Mouse (Mus musculus): ENCODE measurements around the gene Tmem199. TPM values are rescaled to one million over a fixed set of nuclear protein-coding genes. Genes with fewer than 3 reads are reported as not detected.

The Tmem199 gene
- total RNA-seq (2014; rRNA removed; ENCODE audit: low replicate concordance) (13.1 and 29.9 TPM in 2 replicates), polyA plus RNA-seq (2015; fragmentation: Nextera tagmentation; extraction: Ambion mirVana) (35.0 and 36.4 TPM in 2 replicates)

DNA sequence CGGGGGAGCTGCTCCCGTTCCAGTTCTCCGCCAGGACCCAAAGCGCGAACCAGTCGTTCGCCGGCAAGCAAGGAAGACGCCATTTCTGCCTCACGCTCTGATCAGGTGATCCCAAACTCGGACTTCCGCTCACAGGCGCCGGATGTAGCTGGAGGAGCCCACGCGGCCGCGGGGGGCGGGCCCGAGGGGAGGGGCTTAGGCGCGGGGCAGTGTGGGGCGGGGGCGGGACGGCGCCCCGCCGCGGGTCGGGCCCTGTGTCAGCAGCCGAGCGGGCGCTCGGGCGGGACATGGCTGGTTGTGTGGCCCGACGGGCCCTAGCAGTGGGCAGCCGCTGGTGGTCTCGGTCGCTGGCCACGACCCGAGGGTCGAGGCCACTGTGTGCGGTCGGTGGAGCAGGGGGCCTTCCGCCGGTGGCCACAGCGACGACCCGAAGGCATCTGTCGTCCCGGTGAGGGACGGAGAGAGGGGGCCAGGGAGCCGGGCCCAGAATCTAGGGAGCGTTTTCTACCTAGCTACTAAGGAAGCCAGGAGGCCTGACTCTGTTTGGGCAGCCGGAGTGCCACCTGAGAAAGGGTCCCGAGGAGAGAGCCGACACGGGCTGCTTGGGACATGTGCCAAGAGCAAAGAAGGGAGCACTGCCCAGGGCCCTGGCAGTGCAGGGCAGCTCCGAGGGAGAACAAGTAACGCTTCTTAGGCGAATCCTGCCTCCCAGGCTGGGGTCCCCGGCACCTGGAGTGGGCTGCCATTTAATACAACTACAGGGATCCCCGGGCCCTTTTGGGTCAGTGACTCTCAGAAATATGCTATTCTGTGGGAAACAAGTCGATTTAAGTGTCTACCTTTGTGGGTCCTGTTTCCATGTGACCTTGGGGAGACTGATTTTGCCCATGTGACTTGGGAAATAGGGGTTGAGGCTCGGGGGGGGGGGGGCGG is at the start of gene Tmem199, which contains the start of gene Poldip2:
Tmem199 (minus strand) TSS at position 148 of the 933 bp plus-strand sequence.
Poldip2 (plus strand) TSS at position 169 of the 933 bp plus-strand sequence.
- under 1% methylated on average over 65 of the region's 67 CpGs for WGBS
- peaks cover 50% of the 10 kb centered on the region for H3K36me3 ChIP-seq (replicated peaks; ENCODE audit: control insufficient read depth, insufficient read depth, low read length)

GRCm38 (mm10) chr11:78560447-78560846 is 48.5 kb upstream of the Tmem199 start:
- Histone ChIP-seq H3K4me2 (ENCODE audit: low read depth, low read length) (no peak overlapping the region), H3K27me3 (ENCODE audit: control insufficient read depth, insufficient read depth, low read length) (no peaks in the 10 kb centered on the region), H3K4me3 (ENCODE audit: low read depth, low read length) (no peak overlapping the region), H3K36me3 (replicated peaks; ENCODE audit: control insufficient read depth, insufficient read depth, low read length) (peaks cover 1% of the 10 kb centered on the region; the same call in 1 of the 2 replicates), H3K9ac (replicated peaks; ENCODE audit: low read depth, low read length) (no peak overlapping the region), H3K27ac (ENCODE audit: low read depth) (no peak overlapping the region), H3K4me1 (ENCODE audit: control insufficient read depth, insufficient read depth) (peaks cover 2% of the 10 kb centered on the region; the same call in 1 of the 2 replicates), H3K9me3 (replicated peaks; ENCODE audit: control insufficient read depth, low read length) (no peaks in the 10 kb centered on the region)
- DNase-seq (ENCODE audit: low spot score) = peak; percentile 83
- peak; percentile 93 for TF ChIP-seq CTCF (IDR thresholded peaks at IDR 0.05; ENCODE audit: low read depth)
- no peak for TF ChIP-seq EP300 (IDR thresholded peaks at IDR 0.05; ENCODE audit: low read depth)
- peak; percentile 52; the same call in 1 of the 2 replicates for ATAC-seq (ENCODE audit: insufficient read depth, low read depth)
- 7% methylated on average over 4 of the region's 4 CpGs for WGBS

More for the DNA sequence above, at the start of gene Tmem199, which contains the start of gene Poldip2:
- TF ChIP-seq CTCF (IDR thresholded peaks at IDR 0.05; ENCODE audit: low read depth) (no peak), EP300 (IDR thresholded peaks at IDR 0.05; ENCODE audit: low read depth) (0 out of 2 replicates have a peak, but pooled peaks have one; percentile 33)
- Histone ChIP-seq H3K9me3 (replicated peaks; ENCODE audit: control insufficient read depth, low read length) (no peaks in the 10 kb centered on the region), H3K4me3 (ENCODE audit: low read depth, low read length) (peak within 1 kb of the TSS; percentile 87), H3K4me2 (ENCODE audit: low read depth, low read length) (peak within 1 kb of the TSS; percentile 84), H3K4me1 (ENCODE audit: control insufficient read depth, insufficient read depth) (peaks cover 15% of the 10 kb centered on the region), H3K27me3 (ENCODE audit: control insufficient read depth, insufficient read depth, low read length) (no peaks in the 10 kb centered on the region), H3K9ac (replicated peaks; ENCODE audit: low read depth, low read length) (peak within 1 kb of the TSS; percentile 91), H3K27ac (ENCODE audit: low read depth) (peak within 1 kb of the TSS; percentile 87)
- ATAC-seq (ENCODE audit: insufficient read depth, low read depth) (peak; percentile 99), DNase-seq (ENCODE audit: low spot score) (peak; percentile 92)

DNA sequence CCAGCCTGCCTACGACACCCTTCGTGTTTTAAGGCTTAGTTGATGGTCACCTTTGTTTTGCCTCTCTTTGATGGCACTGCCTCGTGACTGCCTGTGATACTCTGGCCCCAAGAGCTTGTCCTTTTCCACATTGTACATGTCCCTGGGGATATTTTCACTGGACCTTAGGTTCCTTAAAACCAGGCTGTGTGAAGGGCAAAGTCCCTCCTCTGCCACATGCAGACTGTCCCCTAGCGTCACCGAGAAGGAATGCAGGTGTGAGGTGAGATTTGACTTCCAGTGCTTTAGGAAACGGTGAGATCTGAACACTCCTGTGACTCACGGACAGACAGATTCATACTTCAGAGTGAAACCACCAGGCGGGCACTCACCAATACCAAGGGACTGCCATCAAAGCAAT is 45.3 kb upstream of the Tmem199 start:
- no peaks in the 10 kb centered on the region for H3K27me3 ChIP-seq (ENCODE audit: control insufficient read depth, insufficient read depth, low read length)
- ATAC-seq (ENCODE audit: insufficient read depth, low read depth) = no peak
- no peak overlapping the region for H3K4me2 ChIP-seq (ENCODE audit: low read depth, low read length)
- TF ChIP-seq EP300 (IDR thresholded peaks at IDR 0.05; ENCODE audit: low read depth) (no peak), CTCF (IDR thresholded peaks at IDR 0.05; ENCODE audit: low read depth) (peak; percentile 38)
- H3K27ac ChIP-seq (ENCODE audit: low read depth) = no peak overlapping the region
- DNase-seq (ENCODE audit: low spot score) = no peak
- no peak overlapping the region for H3K9ac ChIP-seq (replicated peaks; ENCODE audit: low read depth, low read length)
- no peaks in the 10 kb centered on the region for H3K36me3 ChIP-seq (replicated peaks; ENCODE audit: control insufficient read depth, insufficient read depth, low read length)
- 60% methylated on average over 8 of the region's 8 CpGs for WGBS
- H3K4me1 ChIP-seq (ENCODE audit: control insufficient read depth, insufficient read depth) = peaks cover 7% of the 10 kb centered on the region; the same call in 1 of the 2 replicates
- H3K4me3 ChIP-seq (ENCODE audit: low read depth, low read length) = no peak overlapping the region
- H3K9me3 ChIP-seq (replicated peaks; ENCODE audit: control insufficient read depth, low read length) = peaks cover 5% of the 10 kb centered on the region; the same call in 1 of the 2 replicates

DNA sequence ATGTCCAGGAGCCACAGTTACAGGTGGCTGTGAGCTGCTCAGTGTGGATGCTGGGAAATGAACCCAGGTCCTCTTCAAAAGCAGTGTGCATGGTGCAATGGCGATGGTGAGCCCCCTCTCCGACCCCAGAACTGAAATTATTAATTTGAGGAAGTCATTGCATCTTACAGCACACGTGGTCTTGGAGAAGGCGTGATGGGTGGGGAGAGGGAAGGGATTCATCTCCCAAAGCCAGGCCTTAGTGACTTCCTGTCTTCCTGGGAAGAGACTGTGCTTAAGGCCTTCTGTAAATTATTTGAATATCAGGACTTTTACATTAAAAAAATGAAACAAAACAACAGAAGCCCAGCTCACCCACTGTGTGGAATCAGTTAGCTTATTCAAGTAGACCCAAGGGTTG is 44.1 kb upstream of the Tmem199 start:
- ATAC-seq (ENCODE audit: insufficient read depth, low read depth) = no peak
- no peak for DNase-seq (ENCODE audit: low spot score)

GRCm38 (mm10) chr11:78555623-78556022 is 43.7 kb upstream of the Tmem199 start:
- H3K4me2 ChIP-seq (ENCODE audit: low read depth, low read length) = no peak overlapping the region
- ATAC-seq (ENCODE audit: insufficient read depth, low read depth) (peak; percentile 15; the same call in 1 of the 2 replicates), DNase-seq (ENCODE audit: low spot score) (peak; percentile 51)
- H3K27me3 ChIP-seq (ENCODE audit: control insufficient read depth, insufficient read depth, low read length) = no peaks in the 10 kb centered on the region
- peak overlapping the region; percentile 78 for H3K27ac ChIP-seq (ENCODE audit: low read depth)
- H3K36me3 ChIP-seq (replicated peaks; ENCODE audit: control insufficient read depth, insufficient read depth, low read length) = no peaks in the 10 kb centered on the region
- H3K9me3 ChIP-seq (replicated peaks; ENCODE audit: control insufficient read depth, low read length) = peaks cover 5% of the 10 kb centered on the region; the same call in 1 of the 2 replicates
- H3K4me1 ChIP-seq (ENCODE audit: control insufficient read depth, insufficient read depth) = peaks cover 7% of the 10 kb centered on the region; the same call in 1 of the 2 replicates
- no peak overlapping the region for H3K4me3 ChIP-seq (ENCODE audit: low read depth, low read length)
- TF ChIP-seq EP300 (IDR thresholded peaks at IDR 0.05; ENCODE audit: low read depth) = no peak
- no peak for TF ChIP-seq CTCF (IDR thresholded peaks at IDR 0.05; ENCODE audit: low read depth)
- WGBS = 38% methylated on average over 3 of the region's 3 CpGs
- H3K9ac ChIP-seq (replicated peaks; ENCODE audit: low read depth, low read length) = no peak overlapping the region

More for the DNA sequence above, 44.1 kb upstream of the Tmem199 start:
- 74% methylated on average over 4 of the region's 4 CpGs for WGBS
- H3K27ac ChIP-seq (ENCODE audit: low read depth) = peak overlapping the region; percentile 78
- no peaks in the 10 kb centered on the region for H3K27me3 ChIP-seq (ENCODE audit: control insufficient read depth, insufficient read depth, low read length)
- peaks cover 7% of the 10 kb centered on the region; the same call in 1 of the 2 replicates for H3K4me1 ChIP-seq (ENCODE audit: control insufficient read depth, insufficient read depth)
- H3K9me3 ChIP-seq (replicated peaks; ENCODE audit: control insufficient read depth, low read length) = peaks cover 5% of the 10 kb centered on the region; the same call in 1 of the 2 replicates
- no peak overlapping the region for H3K4me3 ChIP-seq (ENCODE audit: low read depth, low read length)
- TF ChIP-seq EP300 (IDR thresholded peaks at IDR 0.05; ENCODE audit: low read depth) (no peak), CTCF (IDR thresholded peaks at IDR 0.05; ENCODE audit: low read depth) (no peak)
- no peak overlapping the region for H3K4me2 ChIP-seq (ENCODE audit: low read depth, low read length)
- H3K9ac ChIP-seq (replicated peaks; ENCODE audit: low read depth, low read length) = no peak overlapping the region
- H3K36me3 ChIP-seq (replicated peaks; ENCODE audit: control insufficient read depth, insufficient read depth, low read length) = no peaks in the 10 kb centered on the region
